Mouse (Mus musculus): ENCODE data around the gene Rbbp8nl. TPM values are rescaled to one million over a fixed set of nuclear protein-coding genes. Genes with fewer than 3 reads are reported as not detected.
A peak's percentile ranks its signal among the peaks of the same experiment; 100 is the strongest.

Gene Rbbp8nl
- total and polyA plus RNA-seq, 2 experiments from 2014 or later, result not detected

DNA sequence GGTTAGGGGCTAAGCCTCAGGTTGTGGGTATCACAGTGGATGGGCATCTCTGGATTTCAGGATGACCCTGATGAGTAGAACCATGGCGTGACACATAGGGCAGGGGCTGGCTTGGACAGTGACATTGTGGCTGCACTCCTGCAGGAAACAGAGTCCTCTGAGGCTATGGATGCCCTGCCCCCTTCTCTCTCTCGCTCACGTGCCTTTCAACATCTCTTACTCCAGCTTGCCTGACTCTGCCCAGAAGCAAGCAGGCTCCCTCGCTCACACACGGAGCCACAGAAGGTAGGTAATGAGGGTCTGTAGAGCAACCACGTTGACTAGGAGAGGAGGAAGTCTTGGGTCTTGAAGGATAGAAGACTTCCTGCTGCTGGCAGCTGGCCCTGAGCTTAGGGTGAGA is 824 bp upstream of the Rbbp8nl start:
- Histone ChIP-seq H3K27me3 (ENCODE audit: insufficient read depth, low read length) (no peaks in the 10 kb centered on the region), H3K36me3 (ENCODE audit: insufficient read depth) (no peaks in the 10 kb centered on the region), H3K9ac (no peak overlapping the region), H3K27ac (ENCODE audit: low read depth, low read length) (no peak overlapping the region), H3K4me1 (ENCODE audit: insufficient read depth) (no peaks in the 10 kb centered on the region), H3K4me3 (ENCODE audit: low read depth, low read length) (no peak overlapping the region), H3K9me3 (ENCODE audit: low read length) (no peaks in the 10 kb centered on the region), H3K4me2 (ENCODE audit: low read depth) (no peak overlapping the region)
- no peak for ATAC-seq
- DNase-seq, result no peak
- WGBS, result 74% methylated on average over 6 of the region's 6 CpGs
- no peak for TF ChIP-seq CTCF (IDR thresholded peaks at IDR 0.05; ENCODE audit: low read depth)

DNA sequence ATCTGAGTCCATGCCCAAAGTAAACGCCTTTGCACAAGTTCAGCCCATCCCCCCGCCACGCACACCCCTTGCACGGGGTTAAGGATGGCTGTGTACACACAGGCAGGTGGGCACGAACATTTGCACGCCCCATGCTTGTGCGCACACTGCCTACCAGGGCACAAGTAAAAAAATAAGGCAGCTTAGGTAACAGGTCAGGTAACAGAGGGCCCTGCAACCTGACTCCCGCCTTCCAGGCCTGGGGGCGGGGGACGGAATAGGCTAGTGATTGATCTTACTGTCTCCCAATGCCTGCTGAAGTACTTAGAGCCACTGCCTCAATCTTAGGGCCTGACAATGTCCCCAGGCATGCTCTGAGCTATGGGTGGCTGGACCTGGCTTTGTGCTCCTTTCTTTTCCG is 713 bp downstream of the Rbbp8nl start:
- ATAC-seq (no peak), DNase-seq (no peak)
- Histone ChIP-seq H3K27ac (ENCODE audit: low read depth, low read length) (no peak overlapping the region), H3K9ac (no peak overlapping the region), H3K27me3 (ENCODE audit: insufficient read depth, low read length) (no peaks in the 10 kb centered on the region), H3K36me3 (ENCODE audit: insufficient read depth) (no peaks in the 10 kb centered on the region), H3K4me2 (ENCODE audit: low read depth) (no peak overlapping the region), H3K4me3 (ENCODE audit: low read depth, low read length) (no peak overlapping the region), H3K4me1 (ENCODE audit: insufficient read depth) (no peaks in the 10 kb centered on the region), H3K9me3 (ENCODE audit: low read length) (no peaks in the 10 kb centered on the region)
- 58% methylated on average over 11 of the region's 11 CpGs for WGBS
- TF ChIP-seq CTCF (IDR thresholded peaks at IDR 0.05; ENCODE audit: low read depth), result no peak

DNA sequence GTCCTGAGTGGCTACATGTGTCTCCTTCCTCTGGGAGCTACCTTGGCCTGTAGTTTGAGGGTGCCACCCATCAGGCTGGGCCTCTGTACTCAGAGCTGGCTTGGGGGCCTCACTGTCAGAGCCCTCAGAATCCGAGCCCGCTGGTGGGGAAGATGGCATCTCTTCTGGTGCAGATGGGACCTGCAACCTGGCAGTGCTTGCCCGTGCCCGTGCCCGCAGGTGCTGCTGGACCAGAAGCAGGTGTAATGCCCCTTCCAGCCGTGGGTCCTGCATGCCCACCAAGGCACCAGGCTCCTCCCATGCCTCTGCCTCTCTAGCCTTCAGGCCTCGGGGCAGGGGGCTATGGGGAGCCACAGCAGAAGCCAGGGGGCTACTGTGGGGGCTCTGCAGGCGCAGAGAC is 10.4 kb downstream of the Rbbp8nl start:
- Histone ChIP-seq H3K4me2 (ENCODE audit: low read depth) (no peak overlapping the region), H3K27me3 (ENCODE audit: insufficient read depth, low read length) (no peaks in the 10 kb centered on the region), H3K27ac (ENCODE audit: low read depth, low read length) (no peak overlapping the region), H3K4me1 (ENCODE audit: insufficient read depth) (no peaks in the 10 kb centered on the region), H3K9me3 (ENCODE audit: low read length) (no peaks in the 10 kb centered on the region), H3K9ac (no peak overlapping the region), H3K36me3 (ENCODE audit: insufficient read depth) (no peaks in the 10 kb centered on the region), H3K4me3 (ENCODE audit: low read depth, low read length) (no peak overlapping the region)
- TF ChIP-seq CTCF (IDR thresholded peaks at IDR 0.05; ENCODE audit: low read depth), result no peak
- WGBS, result 87% methylated on average over 8 of the region's 8 CpGs
- no peak for ATAC-seq
- DNase-seq, result no peak

GRCm38 (mm10) chr2:180277773-180278320 is 11.8 kb downstream of the Rbbp8nl start:
- Histone ChIP-seq H3K27ac (ENCODE audit: low read depth, low read length) (no peak overlapping the region), H3K4me3 (ENCODE audit: low read depth, low read length) (no peak overlapping the region), H3K9me3 (ENCODE audit: low read length) (no peaks in the 10 kb centered on the region), H3K4me2 (ENCODE audit: low read depth) (no peak overlapping the region), H3K9ac (no peak overlapping the region), H3K27me3 (ENCODE audit: insufficient read depth, low read length) (no peaks in the 10 kb centered on the region), H3K4me1 (ENCODE audit: insufficient read depth) (no peaks in the 10 kb centered on the region), H3K36me3 (ENCODE audit: insufficient read depth) (no peaks in the 10 kb centered on the region)
- no peak for DNase-seq
- 67% methylated on average over 8 of the region's 8 CpGs for WGBS
- no peak for ATAC-seq
- no peak for TF ChIP-seq CTCF (IDR thresholded peaks at IDR 0.05; ENCODE audit: low read depth)

- ATAC-seq (no peak), DNase-seq (no peak)
- Histone ChIP-seq H3K4me2 (ENCODE audit: low read depth) (no peak overlapping the region), H3K9me3 (ENCODE audit: low read length) (no peaks in the 10 kb centered on the region), H3K4me3 (ENCODE audit: low read depth, low read length) (no peak overlapping the region), H3K9ac (no peak overlapping the region), H3K4me1 (ENCODE audit: insufficient read depth) (peaks cover 9% of the 10 kb centered on the region), H3K36me3 (ENCODE audit: insufficient read depth) (no peaks in the 10 kb centered on the region), H3K27me3 (ENCODE audit: insufficient read depth, low read length) (no peaks in the 10 kb centered on the region), H3K27ac (ENCODE audit: low read depth, low read length) (no peak overlapping the region)
- no peak for TF ChIP-seq CTCF (IDR thresholded peaks at IDR 0.05; ENCODE audit: low read depth)
- WGBS, result 72% methylated on average over 8 of the region's 8 CpGs
Observed at GRCm38 (mm10) chr2:180276851-180277259, 12.8 kb downstream of the Rbbp8nl start.

GRCm38 (mm10) chr2:180276385-180276784 is 13.3 kb downstream of the Rbbp8nl start:
- Histone ChIP-seq H3K27ac (ENCODE audit: low read depth, low read length) (no peak overlapping the region), H3K9me3 (ENCODE audit: low read length) (no peaks in the 10 kb centered on the region), H3K4me2 (ENCODE audit: low read depth) (no peak overlapping the region), H3K9ac (no peak overlapping the region), H3K36me3 (ENCODE audit: insufficient read depth) (no peaks in the 10 kb centered on the region), H3K4me1 (ENCODE audit: insufficient read depth) (peaks cover 11% of the 10 kb centered on the region), H3K4me3 (ENCODE audit: low read depth, low read length) (no peak overlapping the region), H3K27me3 (ENCODE audit: insufficient read depth, low read length) (no peaks in the 10 kb centered on the region)
- no peak for TF ChIP-seq CTCF (IDR thresholded peaks at IDR 0.05; ENCODE audit: low read depth)
- WGBS, result 55% methylated on average over 4 of the region's 4 CpGs
- ATAC-seq (no peak), DNase-seq (no peak)

GRCm38 (mm10) chr2:180275836-180276235 is 13.8 kb downstream of the Rbbp8nl start:
- Histone ChIP-seq H3K27me3 (ENCODE audit: insufficient read depth, low read length) (no peaks in the 10 kb centered on the region), H3K4me1 (ENCODE audit: insufficient read depth) (peaks cover 11% of the 10 kb centered on the region), H3K36me3 (ENCODE audit: insufficient read depth) (no peaks in the 10 kb centered on the region), H3K9ac (no peak overlapping the region), H3K4me2 (ENCODE audit: low read depth) (0 out of 2 replicates have a peak overlapping the region, but pooled peaks have one; percentile 4), H3K27ac (ENCODE audit: low read depth, low read length) (no peak overlapping the region), H3K9me3 (ENCODE audit: low read length) (no peaks in the 10 kb centered on the region), H3K4me3 (ENCODE audit: low read depth, low read length) (no peak overlapping the region)
- ATAC-seq (no peak), DNase-seq (peak; percentile 91)
- TF ChIP-seq CTCF (IDR thresholded peaks at IDR 0.05; ENCODE audit: low read depth), result peak; percentile 96
- 2% methylated on average over 8 of the region's 8 CpGs for WGBS
